Mouse (Mus musculus) midbrain, embryonic 16.5 days (tissue): ENCODE measurements at regions not wholly inside any gene's neighbourhood (a gene's known extent, or its start where the extent isn't known, plus 50 kb on each side); places are given as distances from the start of the nearest gene placed in this dataset.

Source experiments
- ATAC-seq: fragments of 200-750 bp; cut with Nextera tagmentation; 2 replicates; pipeline ENCODE4 v1.8.0; 2017; ENCODE audit warnings: moderate TSS enrichment
- H3K27ac ChIP-seq: fragments of 300-500 bp; sonication (generic); 2 replicates; pipeline ENCODE4 v1.5.1; 2014; ENCODE audit warnings: mild to moderate bottlenecking, low read length, mixed read lengths
- H3K27me3 ChIP-seq: fragments of 300-500 bp; sonication (generic); 2 replicates; pipeline ENCODE4 v1.6.1; 2014; ENCODE audit warnings: low read depth, low read length, mixed read lengths; ENCODE audit not compliant: control insufficient read depth, insufficient read depth
- H3K36me3 ChIP-seq: fragments of 300-500 bp; sonication (generic); 2 replicates; pipeline ENCODE4 v1.6.1; 2014; ENCODE audit warnings: mild to moderate bottlenecking, low read length, moderate library complexity, mixed read lengths; ENCODE audit not compliant: control insufficient read depth, insufficient read depth
- H3K4me1 ChIP-seq: fragments of 300-500 bp; sonication (generic); 2 replicates; pipeline ENCODE4 v1.6.1; 2014; ENCODE audit warnings: mild to moderate bottlenecking, low read length, mixed read lengths; ENCODE audit not compliant: control insufficient read depth, insufficient read depth
- H3K4me2 ChIP-seq: fragments of 300-500 bp; sonication (generic); 2 replicates; pipeline ENCODE4 v1.6.1; 2014; ENCODE audit warnings: mild to moderate bottlenecking, low read length, mixed read lengths
- H3K4me3 ChIP-seq: fragments of 300-500 bp; sonication (generic); 2 replicates; pipeline ENCODE4 v1.5.1; 2014; ENCODE audit warnings: low read depth, mild to moderate bottlenecking, low read length, moderate library complexity, mixed read lengths
- H3K9ac ChIP-seq: fragments of 300-500 bp; sonication (generic); 2 replicates; pipeline ENCODE4 v1.6.1; 2014; ENCODE audit warnings: low read depth, low read length, mixed read lengths
- H3K9me3 ChIP-seq: fragments of 300-500 bp; sonication (generic); replicated peaks from 2 replicates; pipeline ENCODE4 v1.6.1; 2014; ENCODE audit warnings: mild to moderate bottlenecking, low read length, mixed read lengths; ENCODE audit not compliant: control insufficient read depth, poor library complexity, severe bottlenecking
- WGBS: fragments of 180-500 bp; shearing (Covaris S2); extraction: QIAGEN DNeasy Blood & Tissue Kit; methylation state at CpG from one replicate; pipeline ENCODE4 v1.1.7; 2014; 5-methylcytosine and 5-hydroxymethylcytosine counted together

DNA sequence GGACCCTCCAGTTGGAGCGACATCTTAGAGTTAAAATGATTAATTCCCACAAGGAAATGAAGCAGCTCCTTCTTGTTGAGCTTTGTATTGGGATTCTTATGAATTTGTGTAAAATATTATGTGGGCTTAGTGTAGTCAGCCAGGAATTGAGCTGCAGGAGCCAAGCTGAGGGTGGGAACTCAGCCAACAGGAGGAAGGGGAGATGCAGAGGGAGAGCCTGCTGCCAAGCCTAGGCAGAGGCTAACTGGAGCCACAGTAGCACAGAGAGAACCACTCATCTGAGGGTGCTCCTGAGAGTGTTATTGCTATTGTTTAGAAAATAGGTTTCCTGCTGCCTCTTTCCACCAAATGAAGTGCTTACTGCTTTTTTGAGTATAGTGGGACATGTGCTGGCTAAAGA, 127.4 kb upstream of the Far2 start:
- Histone ChIP-seq H3K4me3 (no peak overlapping the region), H3K4me1 (no peaks in the 10 kb centered on the region), H3K4me2 (no peak overlapping the region), H3K9ac (no peak overlapping the region), H3K36me3 (no peaks in the 10 kb centered on the region), H3K27me3 (no peaks in the 10 kb centered on the region), H3K27ac (no peak overlapping the region), H3K9me3 (no peaks in the 10 kb centered on the region)
- 77% methylated on average over 1 of the region's 1 CpGs for WGBS
- no peak for ATAC-seq

DNA sequence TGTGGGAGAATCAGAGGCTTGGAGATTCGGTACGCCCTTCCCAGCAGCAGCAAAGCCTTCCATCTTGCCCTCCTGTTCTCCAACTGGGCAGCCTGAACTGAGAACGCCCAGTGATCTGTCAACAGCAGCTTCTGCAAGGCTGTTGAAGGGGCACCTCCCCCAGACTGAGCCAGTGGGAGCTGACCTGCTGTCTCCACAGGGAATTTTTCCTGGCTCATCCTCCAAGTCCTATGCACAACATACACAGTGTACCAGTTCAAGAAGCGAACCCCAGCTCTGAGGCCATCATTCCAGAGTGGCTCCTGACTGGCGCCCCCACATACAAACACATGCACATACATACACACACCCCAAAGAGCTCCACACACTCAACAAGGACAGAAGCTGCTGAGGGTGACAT, 126.0 kb upstream of the Far2 start:
- Histone ChIP-seq H3K27ac (no peak overlapping the region), H3K4me1 (no peaks in the 10 kb centered on the region), H3K27me3 (no peaks in the 10 kb centered on the region), H3K9ac (no peak overlapping the region), H3K4me3 (no peak overlapping the region), H3K9me3 (no peaks in the 10 kb centered on the region), H3K4me2 (no peak overlapping the region), H3K36me3 (no peaks in the 10 kb centered on the region)
- no peak for ATAC-seq
- WGBS = 79% methylated on average over 5 of the region's 5 CpGs

DNA sequence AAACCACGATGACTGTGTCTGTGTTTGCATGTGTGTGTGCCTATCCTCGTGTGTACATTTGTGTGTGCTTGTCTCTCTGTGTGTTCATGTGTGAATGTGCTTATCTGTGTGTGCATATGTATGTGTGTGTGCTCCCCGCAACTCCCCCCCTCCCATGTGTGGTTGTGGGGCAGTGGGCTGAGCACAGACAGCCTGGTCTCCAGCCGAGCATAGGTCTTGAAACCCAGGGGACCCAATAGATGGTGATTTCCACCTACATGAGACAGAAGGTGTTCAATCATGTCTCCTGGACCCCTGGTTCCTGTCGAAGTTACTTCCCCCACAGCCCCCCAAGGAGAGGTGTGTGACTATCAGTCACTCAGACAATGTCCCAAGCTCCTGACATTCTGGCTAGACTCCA, 124.6 kb upstream of the Far2 start:
- no peak overlapping the region for H3K9ac ChIP-seq
- H3K27ac ChIP-seq = no peak overlapping the region
- H3K9me3 ChIP-seq = no peaks in the 10 kb centered on the region
- no peaks in the 10 kb centered on the region for H3K4me1 ChIP-seq
- no peaks in the 10 kb centered on the region for H3K36me3 ChIP-seq
- no peak overlapping the region for H3K4me2 ChIP-seq
- ATAC-seq = no peak
- H3K27me3 ChIP-seq = no peaks in the 10 kb centered on the region
- H3K4me3 ChIP-seq = no peak overlapping the region
- WGBS = 78% methylated on average over 5 of the region's 5 CpGs

DNA sequence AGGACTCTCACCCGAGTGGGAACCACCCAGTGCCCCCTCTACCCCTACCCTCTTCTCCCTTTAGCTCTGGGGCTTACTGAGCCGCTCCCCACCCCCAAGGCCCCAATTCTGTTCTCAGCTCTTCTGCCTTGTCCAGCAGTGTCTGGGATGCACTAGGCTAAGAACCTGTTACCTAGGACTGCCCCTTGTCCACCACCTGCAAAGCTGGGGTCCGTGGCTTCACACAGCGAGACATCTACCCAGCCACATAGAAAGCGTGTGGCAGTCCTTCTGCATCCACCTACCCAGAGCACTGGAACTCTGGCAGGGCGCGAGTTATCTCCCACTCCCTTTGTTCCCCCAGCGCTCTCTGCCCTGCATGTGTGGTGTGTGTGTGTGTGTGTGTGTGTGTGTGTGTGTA, 123.8 kb upstream of the Far2 start:
- H3K27ac ChIP-seq = no peak overlapping the region
- H3K36me3 ChIP-seq = no peaks in the 10 kb centered on the region
- H3K4me3 ChIP-seq = no peak overlapping the region
- 92% methylated on average over 8 of the region's 8 CpGs for WGBS
- no peak for ATAC-seq
- no peaks in the 10 kb centered on the region for H3K4me1 ChIP-seq
- H3K27me3 ChIP-seq = no peaks in the 10 kb centered on the region
- no peak overlapping the region for H3K4me2 ChIP-seq
- no peaks in the 10 kb centered on the region for H3K9me3 ChIP-seq
- no peak overlapping the region for H3K9ac ChIP-seq

DNA sequence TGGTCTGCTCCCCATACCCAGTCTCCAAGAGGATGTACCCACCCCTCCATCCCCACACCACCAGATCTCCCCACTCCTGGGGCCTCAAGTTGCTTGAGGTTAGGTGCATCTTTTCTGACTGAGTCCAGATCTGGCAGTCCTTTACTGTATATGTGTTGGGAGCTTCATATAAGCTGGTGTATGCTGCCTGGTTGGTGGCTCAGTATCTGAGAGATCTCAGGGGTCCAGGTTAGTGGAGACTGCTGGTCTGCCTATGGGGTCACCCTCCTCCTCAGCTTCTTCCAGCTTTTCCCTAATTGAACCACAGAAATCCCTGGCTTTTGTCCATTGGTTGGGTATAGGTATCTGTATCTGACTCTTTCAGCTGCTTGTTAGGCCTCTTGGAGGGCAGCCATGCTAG, 118.1 kb upstream of the Far2 start:
- no peak overlapping the region for H3K9ac ChIP-seq
- no peaks in the 10 kb centered on the region for H3K27me3 ChIP-seq
- H3K36me3 ChIP-seq = no peaks in the 10 kb centered on the region
- no peak overlapping the region for H3K27ac ChIP-seq
- H3K4me2 ChIP-seq = no peak overlapping the region
- no peaks in the 10 kb centered on the region for H3K9me3 ChIP-seq
- no peak overlapping the region for H3K4me3 ChIP-seq
- no peak for ATAC-seq
- no peaks in the 10 kb centered on the region for H3K4me1 ChIP-seq

DNA sequence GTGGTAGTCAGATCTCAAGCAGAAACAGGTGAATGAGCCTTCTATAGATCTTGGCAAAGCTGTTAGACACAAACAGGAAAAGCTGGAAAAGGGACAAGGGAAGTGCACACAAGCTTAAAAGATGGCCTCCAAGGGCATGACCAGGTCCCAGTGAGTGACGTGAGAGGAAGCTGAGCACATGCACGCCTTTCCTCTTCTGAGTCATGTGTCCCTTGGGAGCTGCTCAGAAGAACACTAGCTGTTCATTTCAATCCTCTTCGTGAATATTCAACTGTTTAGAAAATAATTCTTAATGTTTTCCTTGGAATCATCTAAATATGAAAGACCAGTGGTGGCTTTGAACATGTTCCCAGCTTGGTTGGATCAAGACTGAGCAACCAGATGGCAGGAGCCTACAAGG, 103.0 kb upstream of the Far2 start:
- Histone ChIP-seq H3K4me1 (no peaks in the 10 kb centered on the region), H3K9me3 (no peaks in the 10 kb centered on the region), H3K4me2 (no peak overlapping the region), H3K27ac (no peak overlapping the region), H3K4me3 (no peak overlapping the region), H3K9ac (no peak overlapping the region), H3K36me3 (no peaks in the 10 kb centered on the region), H3K27me3 (no peaks in the 10 kb centered on the region)
- WGBS = 81% methylated on average over 3 of the region's 3 CpGs
- no peak for ATAC-seq

DNA sequence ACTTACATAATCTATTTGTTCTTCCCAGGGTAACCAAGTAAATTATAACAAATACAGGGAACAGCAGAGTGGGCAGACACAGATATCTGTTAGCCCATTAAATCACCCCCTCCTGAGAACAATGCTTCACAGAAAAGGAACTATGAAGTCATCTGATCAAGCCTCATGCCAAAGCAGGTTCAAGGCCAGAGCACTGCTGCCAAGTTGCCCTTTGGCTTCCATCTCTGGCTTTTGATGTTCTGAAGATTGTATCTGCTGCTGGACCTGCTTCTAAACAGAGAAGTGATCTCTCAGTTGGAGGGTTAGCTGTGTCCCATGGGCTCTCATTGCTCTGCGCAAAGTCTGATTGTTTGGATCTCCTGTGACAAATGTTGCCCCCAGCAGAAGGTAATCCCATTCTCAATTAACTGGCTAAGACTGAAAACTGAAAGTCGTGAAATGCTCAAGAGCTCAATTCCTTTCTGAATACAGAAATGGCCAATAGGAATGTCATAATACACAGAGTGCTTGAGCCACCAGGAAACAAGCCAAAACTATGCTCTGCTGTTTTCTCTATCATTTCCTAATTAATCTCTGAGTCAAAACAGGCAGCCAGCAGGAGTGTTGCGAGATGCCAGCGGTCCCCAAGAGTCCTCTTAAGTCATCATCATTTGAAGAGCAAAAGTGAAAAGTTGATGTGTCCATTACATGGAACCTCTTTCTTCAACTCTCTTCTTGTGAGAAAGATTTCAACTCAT, 102.0 kb upstream of the Far2 start:
- Histone ChIP-seq H3K4me3 (no peak overlapping the region), H3K9ac (no peak overlapping the region), H3K27me3 (no peaks in the 10 kb centered on the region), H3K36me3 (no peaks in the 10 kb centered on the region), H3K4me2 (no peak overlapping the region), H3K27ac (no peak overlapping the region), H3K4me1 (no peaks in the 10 kb centered on the region), H3K9me3 (no peaks in the 10 kb centered on the region)
- ATAC-seq = no peak
- WGBS = 67% methylated on average over 4 of the region's 4 CpGs

DNA sequence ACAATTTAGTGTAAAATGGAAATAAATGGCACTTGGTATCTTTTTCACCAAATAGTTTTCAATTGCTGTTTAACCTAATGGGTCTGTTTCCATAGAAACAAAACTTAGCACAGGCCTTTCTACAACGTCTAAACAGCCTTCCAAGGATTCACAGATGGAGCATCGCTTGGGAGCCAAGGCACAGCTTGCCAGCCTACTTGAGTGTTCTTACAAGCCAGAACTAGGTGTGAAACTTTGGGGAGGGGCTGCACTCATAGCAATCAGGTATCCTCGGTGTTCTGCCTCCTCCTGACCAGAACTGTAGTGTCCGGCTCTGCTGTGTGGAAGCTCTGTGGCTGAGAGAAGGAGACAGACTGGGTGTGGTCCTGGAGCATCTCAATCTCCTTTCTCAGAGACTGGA, 99.1 kb upstream of the Far2 start:
- 79% methylated on average over 4 of the region's 4 CpGs for WGBS
- no peaks in the 10 kb centered on the region for H3K9me3 ChIP-seq
- H3K4me3 ChIP-seq = no peak overlapping the region
- no peaks in the 10 kb centered on the region for H3K4me1 ChIP-seq
- no peaks in the 10 kb centered on the region for H3K27me3 ChIP-seq
- no peak overlapping the region for H3K4me2 ChIP-seq
- H3K27ac ChIP-seq = no peak overlapping the region
- no peaks in the 10 kb centered on the region for H3K36me3 ChIP-seq
- no peak overlapping the region for H3K9ac ChIP-seq
- ATAC-seq = no peak

DNA sequence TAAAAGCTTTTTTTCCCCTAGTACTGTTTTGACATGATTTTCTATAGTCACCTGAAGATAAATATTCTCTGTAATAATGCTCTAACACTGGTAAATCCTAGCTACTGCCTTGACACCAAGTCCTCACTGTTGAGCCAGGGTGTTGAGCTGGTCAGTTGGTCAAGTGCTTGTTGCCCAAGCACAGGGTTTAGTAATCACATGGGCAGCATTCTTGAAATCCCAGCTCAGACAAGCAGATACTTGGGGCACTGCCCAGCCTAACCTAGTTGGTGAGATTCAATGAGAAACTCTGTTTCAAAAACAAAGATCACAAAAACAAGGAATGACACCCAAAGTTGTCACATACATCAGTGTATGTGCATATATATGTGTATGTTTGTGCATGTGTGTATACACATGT, 95.4 kb upstream of the Far2 start:
- Histone ChIP-seq H3K9ac (no peak overlapping the region), H3K4me2 (no peak overlapping the region), H3K4me3 (no peak overlapping the region), H3K9me3 (no peaks in the 10 kb centered on the region), H3K36me3 (no peaks in the 10 kb centered on the region), H3K27me3 (no peaks in the 10 kb centered on the region), H3K27ac (no peak overlapping the region), H3K4me1 (no peaks in the 10 kb centered on the region)
- no peak for ATAC-seq
